Mouse (Mus musculus) kidney, adult 2 months (tissue): ENCODE measurements at regions not wholly inside any gene's neighbourhood (a gene's known extent, or its start where the extent isn't known, plus 50 kb on each side); places are given as distances from the start of the nearest gene placed in this dataset.

Source experiments
- DNase-seq: peaks from one replicate; pipeline ENCODE4 v3.0.0; 2021
- H3K27ac ChIP-seq: fragments of 200-500 bp; 2 replicates; pipeline ENCODE4 v1.5.1; 2012; ENCODE audit warnings: low read depth, low read length, control low read depth, inconsistent platforms; ENCODE audit not compliant: insufficient read depth
- H3K27me3 ChIP-seq: fragments of 200-500 bp; replicated peaks from 2 replicates; pipeline ENCODE4 v1.6.1; 2012; ENCODE audit warnings: mild to moderate bottlenecking, moderate library complexity, low read length, inconsistent platforms; ENCODE audit not compliant: control insufficient read depth, insufficient read depth
- H3K36me3 ChIP-seq: fragments of 200-500 bp; 2 replicates; pipeline ENCODE4 v1.6.1; 2012; ENCODE audit warnings: mild to moderate bottlenecking, moderate library complexity, low read length, inconsistent platforms; ENCODE audit not compliant: control insufficient read depth, insufficient read depth
- H3K4me1 ChIP-seq: fragments of 200-500 bp; 2 replicates; pipeline ENCODE4 v1.6.1; 2011; ENCODE audit warnings: low read length; ENCODE audit not compliant: control insufficient read depth, insufficient read depth
- H3K4me3 ChIP-seq: fragments of 200-500 bp; 2 replicates; pipeline ENCODE4 v1.5.1; 2011; ENCODE audit warnings: mild to moderate bottlenecking, low read depth, low read length, control low read depth; ENCODE audit not compliant: insufficient read depth
- CTCF ChIP-seq: fragments of 200-500 bp; conservative IDR thresholded peaks from 2 replicates; pipeline ENCODE4 v1.5.1; 2011; ENCODE audit warnings: low read depth, mild to moderate bottlenecking, control low read depth, low read length, moderate library complexity, mixed read lengths; ENCODE audit not compliant: insufficient read depth, insufficient read length
- POLR2A ChIP-seq: fragments of 200-500 bp; IDR thresholded peaks from one replicate; pipeline ENCODE4 v1.6.1; 2011; ENCODE audit warnings: low read depth, low read length, control low read depth
- WGBS: fragments of 180-500 bp; shearing (Covaris S2); methylation state at CpG from one replicate; pipeline ENCODE4 v1.1.7; 2018; 5-methylcytosine and 5-hydroxymethylcytosine counted together

DNA sequence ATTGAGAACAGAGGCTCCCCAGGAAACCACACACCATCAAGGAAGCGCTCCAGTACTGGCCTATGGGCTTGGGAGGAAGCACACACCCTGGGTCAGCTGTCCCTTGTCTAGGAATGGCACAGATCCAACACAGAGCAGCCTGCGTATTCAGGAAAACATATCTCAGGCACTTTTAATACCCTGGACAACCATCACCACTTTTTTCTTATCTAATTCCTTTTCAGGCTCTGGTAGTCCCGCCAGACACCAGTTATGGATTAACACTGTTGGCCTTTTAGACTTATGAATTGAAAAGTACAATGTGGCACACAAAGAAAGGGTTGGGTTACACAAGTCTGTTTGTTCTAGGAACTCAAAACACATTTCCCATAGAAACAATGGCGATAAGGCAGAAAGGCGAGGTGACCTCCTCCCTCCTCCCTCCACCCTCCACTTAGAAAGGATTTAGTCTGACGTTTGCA is 56.8 kb upstream of the Sstr4 start:
- peak; percentile 89 for DNase-seq
- peak overlapping the region; percentile 32 for H3K27ac ChIP-seq
- TF ChIP-seq POLR2A: no peak
- TF ChIP-seq CTCF: no peak

DNA sequence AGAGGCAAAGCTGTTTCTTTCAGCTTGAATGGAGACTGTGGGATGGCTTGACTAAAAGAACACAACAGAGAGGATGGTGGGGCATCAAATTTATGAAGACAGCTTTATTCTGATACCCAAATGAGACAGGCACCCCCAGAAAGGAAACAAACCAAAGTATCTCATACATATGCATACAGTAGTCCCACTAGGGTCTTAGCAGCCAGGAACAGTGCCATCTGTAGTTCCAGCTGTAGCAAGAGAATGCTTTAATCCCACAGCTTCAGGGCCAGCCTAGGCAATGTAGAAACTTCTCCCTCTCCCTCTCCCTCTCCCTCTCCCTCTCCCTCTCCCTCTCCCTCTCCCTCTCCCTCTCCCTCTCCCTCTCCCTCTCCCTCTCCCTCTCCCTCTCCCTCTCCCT is 56.2 kb upstream of the Sstr4 start:
- no peaks in the 10 kb centered on the region for H3K4me1 ChIP-seq
- no peak overlapping the region for H3K4me3 ChIP-seq
- no peak for DNase-seq
- no peak for TF ChIP-seq POLR2A
- TF ChIP-seq CTCF: no peak
- H3K27ac ChIP-seq: peak overlapping the region; percentile 27; the same call in 1 of the 2 replicates
- H3K36me3 ChIP-seq: no peaks in the 10 kb centered on the region
- no peaks in the 10 kb centered on the region for H3K27me3 ChIP-seq

More for the DNA sequence above, 56.8 kb upstream of the Sstr4 start:
- no peaks in the 10 kb centered on the region for H3K27me3 ChIP-seq
- no peak overlapping the region for H3K4me3 ChIP-seq
- 36% methylated on average over 6 of the region's 6 CpGs for WGBS
- H3K4me1 ChIP-seq: no peaks in the 10 kb centered on the region
- no peaks in the 10 kb centered on the region for H3K36me3 ChIP-seq

DNA sequence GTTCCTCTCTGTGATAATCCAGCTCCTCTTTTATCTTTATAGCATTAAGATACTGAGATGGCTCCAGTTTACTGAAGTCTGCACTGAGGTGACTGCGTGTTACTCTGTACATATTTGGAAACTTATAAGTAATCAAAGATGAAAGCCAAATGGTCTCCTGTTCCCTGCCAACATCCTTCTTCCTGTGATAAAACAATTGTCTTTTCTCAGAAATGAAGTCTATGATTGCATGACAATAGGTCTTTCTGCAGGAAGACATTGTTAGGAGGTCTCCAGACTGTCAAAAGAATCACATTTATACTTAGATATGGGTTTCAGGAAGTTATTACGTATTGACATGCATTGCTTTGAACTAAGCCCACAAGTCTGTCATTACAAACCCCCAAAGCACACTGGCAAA is 51.0 kb upstream of the Sstr4 start:
- Histone ChIP-seq H3K27me3 (no peaks in the 10 kb centered on the region), H3K4me1 (no peaks in the 10 kb centered on the region), H3K27ac (no peak overlapping the region), H3K4me3 (no peak overlapping the region), H3K36me3 (no peaks in the 10 kb centered on the region)
- 77% methylated on average over 2 of the region's 2 CpGs for WGBS
- DNase-seq: no peak
- no peak for TF ChIP-seq POLR2A
- TF ChIP-seq CTCF: no peak
